Mouse (Mus musculus): ENCODE measurements around the gene Pxmp4.

The Pxmp4 gene

DNA sequence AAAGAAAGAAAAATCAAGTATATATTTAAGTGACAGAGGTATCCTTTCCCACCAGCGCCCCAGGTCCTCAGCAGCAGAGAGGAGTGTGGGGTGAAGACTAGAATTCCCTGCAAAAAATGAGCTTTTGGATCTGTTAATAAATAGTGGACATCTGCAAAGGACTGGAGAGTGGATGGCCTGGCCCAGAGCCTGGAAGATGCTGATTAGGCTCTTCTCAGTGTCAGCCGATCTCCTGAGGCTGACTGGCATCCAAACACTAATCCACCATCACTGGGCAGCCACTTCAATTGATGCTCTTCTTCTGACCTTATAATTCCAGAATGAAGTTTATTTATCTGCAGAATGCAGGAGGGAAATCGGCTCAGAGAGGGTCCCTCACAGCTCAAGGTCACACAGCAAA, 30.5 kb downstream of the Pxmp4 start:
- no peak for DNase-seq (ENCODE audit: low read depth, low spot score)

DNA sequence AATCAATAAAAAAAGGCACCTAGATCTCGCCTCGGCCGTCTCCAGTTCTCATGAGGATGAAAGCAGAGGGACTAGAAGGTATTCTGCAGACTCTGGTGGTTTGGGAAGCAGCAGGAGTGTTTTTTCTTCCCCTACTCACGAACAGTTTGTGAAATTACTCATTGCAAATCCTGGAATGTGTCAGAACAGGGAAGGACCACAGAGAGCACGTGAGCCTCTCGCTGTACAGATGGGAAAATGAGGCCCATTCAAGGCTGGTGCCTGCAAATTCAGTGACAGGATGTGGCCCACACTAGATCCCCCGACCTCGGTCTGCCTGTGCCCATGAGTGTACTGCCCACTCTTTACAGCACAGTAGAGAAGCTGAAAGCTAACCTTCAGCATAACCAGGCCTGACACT, 31.5 kb downstream of the Pxmp4 start:
- DNase-seq (ENCODE audit: low read depth, low spot score) = no peak

DNA sequence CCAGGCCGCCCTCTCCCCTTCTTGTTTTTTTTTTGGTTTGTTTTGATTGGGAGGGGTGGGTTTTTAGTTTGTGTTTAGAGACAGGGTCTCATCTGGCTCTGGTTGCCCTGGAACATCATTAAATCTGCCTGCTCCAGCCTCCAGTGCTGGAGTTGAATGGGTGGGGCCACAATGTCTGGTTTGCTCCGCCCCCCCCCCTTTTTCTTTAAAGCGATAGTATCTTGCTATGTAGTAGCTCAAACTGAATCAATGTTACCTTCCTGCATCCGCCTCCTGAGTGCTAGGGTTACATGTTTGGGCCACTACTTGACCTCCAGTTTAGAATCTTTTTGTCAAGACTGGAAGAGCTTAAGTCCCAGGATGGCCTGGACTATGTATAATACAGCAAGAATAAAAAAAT, 32.2 kb downstream of the Pxmp4 start:
- DNase-seq (ENCODE audit: low read depth, low spot score) = no peak

DNA sequence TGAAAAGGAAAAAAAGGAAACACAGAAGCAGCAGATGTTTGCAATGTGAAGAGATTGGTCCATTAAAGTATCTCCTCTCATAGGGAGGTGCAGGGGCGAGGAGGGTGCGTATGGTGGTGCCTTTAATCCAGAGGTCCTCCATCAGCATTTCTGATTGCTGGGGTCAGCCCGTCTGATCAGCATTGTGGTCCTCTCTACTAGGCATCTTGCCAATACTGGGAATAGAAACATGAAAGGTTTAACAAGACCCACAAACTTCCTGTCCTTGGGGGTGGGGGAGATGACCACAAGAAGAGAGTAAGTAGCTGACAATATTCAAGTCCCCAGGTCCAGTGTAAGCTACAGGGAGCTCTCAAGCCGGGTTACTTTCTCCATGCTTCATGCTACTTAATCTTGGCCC, 32.8 kb downstream of the Pxmp4 start:
- DNase-seq (ENCODE audit: low read depth, low spot score) = no peak

DNA sequence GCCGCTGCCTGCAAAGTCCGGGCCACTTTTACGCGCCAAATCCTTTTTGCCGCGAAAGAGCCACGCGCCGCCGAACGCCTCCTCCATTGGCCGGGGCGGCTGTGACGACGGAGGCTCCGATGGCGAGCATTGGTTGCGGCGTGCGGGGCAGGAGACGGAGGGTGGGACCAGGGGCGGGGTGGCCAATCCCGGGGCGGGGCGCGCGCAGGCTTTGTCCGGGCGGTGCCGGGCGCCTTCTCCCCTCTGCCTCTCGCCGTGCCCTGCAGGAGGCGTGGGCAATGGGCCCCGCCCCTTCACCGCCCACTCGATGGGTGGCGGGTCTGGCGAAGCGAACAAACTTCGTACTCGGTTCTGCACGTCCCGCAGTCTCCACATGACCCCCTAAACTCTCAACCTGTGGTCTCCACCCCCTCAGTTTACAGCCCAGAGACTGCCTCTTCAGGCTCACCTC, 33.6 kb downstream of the Pxmp4 start, which contains the start of gene E2f1:
Gene E2f1, minus strand, starts transcription at position 57 of the 451 bp plus-strand sequence.
- peak; percentile 96 for DNase-seq (ENCODE audit: low read depth, low spot score)

DNA sequence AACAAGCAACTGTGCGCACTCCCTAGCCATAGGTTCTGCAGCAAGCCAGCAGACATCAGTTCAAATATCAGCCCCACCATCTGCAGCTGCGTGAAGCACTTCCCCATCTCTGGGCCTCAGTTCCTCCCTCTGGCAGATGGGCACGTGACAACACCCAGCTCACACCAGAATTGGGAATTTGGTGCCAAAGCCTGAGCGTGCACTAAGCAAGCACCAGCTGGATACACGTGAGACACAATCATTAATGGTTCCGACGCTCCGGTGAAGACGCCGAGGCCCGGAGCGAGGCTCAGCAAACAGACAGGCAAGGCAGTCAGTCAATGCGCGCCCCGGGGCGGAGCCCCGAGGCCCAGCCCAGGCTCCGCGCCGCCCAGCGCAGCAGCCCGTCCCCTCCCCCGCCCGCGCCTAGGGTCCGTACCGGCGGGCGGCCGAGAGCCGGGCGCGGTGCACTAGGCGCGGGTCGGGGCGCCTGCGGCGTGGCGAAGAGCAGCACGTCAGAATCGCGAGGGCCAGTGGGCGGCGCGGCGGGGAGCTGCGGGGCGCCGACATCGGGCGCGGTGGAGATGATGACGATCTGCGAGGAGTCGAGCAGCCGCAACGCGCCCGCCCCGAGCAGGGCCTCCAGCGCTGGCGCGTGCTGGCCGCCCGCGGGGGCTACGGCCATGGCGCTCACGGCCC, 34.3 kb downstream of the Pxmp4 start:
- DNase-seq (ENCODE audit: low read depth, low spot score) = peak; percentile 35

DNA sequence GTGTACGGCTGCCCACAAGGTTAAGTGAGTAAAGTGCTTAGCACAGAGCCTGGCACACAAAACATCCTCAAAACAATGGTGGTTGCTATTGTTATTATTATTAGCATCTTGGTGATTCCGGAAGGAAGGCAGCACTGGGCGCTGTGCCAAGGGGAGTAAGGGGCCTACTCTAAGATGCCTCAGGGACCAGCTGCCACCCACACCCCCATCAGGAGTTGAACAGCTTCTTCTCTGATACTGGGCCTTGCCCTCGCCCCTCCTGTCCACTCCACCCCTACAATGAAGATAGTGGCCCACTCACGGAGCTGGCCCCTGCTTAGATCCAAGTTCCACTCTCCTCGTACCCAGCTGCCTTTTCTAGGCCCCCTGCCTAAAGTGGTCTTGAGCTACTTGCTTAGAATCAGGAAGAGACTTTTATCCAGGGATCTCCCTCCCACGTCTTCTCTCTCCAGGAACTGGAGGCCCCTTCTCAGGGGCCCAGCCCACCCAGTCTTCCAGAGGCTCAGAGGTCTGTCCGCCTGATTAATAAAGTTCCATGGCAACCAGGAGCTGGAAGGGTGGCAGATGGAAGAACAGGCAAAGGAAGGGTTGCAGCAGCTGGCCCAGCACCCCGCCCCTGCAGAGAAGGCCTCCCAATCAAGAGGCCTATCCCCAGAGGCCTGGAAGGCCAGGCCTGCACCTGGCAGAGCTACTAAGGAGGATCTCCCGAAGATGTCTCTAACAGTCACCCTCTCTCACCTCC, 35.0 kb downstream of the Pxmp4 start:
- no peak for DNase-seq (ENCODE audit: low read depth, low spot score)

DNA sequence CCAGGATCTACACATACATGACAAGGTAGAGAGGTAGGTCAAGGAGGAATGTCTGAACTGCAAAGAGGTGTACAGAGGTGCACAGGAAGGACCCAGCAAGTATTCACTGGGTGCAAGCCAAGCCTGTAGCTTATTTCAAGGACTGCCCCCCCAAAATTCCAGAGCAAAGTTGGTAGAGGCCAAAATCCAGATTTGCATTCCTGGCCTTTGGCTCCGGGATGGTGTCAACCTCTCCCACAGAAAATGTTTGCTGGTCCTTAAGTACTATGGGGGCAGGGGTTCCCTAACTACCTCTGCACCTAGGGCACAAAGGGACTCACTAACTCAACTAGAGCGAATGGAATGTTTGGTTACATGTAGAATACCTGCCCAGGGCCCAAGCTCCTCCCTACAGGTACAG, 35.7 kb downstream of the Pxmp4 start:
- no peak for DNase-seq (ENCODE audit: low read depth, low spot score)

DNA sequence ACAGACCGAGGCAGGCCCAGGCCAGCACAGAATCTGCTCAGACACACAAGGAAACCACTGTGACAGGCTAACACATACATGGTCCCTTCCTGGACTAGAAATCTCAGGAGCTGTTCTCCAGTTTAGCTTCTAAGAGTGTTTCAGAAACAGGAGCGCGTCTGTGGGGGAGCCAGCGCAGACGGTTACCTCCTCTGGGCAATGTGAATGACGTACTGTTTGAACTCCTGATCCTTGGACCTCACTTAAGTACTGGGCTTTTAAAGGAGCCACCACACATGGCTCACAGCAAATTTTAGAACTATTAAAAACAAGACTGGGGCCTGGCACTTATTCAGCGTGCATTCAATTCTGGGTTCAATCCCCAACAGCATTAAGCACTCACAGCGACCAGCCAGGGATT, 36.9 kb downstream of the Pxmp4 start:
- no peak for DNase-seq (ENCODE audit: low read depth, low spot score)

DNA sequence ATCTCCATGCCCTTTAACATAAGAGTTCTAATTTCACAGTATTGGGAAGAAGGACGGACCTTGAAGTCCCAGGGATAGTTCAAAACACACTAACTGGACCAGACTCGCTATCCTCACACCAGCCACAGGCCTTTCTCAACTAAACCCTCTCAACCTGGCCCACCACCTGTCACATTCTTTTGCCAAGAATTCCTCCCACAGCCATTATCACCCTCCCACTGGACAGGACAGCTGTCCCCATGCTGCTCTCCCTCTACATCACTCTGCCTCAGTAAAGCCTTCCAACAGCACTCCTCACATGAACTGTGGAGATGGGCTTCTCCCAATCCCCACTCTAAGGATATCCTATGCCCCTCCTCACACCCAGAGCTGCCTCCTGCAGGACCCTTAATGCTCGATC, 37.9 kb downstream of the Pxmp4 start:
- no peak for DNase-seq (ENCODE audit: low read depth, low spot score)

DNA sequence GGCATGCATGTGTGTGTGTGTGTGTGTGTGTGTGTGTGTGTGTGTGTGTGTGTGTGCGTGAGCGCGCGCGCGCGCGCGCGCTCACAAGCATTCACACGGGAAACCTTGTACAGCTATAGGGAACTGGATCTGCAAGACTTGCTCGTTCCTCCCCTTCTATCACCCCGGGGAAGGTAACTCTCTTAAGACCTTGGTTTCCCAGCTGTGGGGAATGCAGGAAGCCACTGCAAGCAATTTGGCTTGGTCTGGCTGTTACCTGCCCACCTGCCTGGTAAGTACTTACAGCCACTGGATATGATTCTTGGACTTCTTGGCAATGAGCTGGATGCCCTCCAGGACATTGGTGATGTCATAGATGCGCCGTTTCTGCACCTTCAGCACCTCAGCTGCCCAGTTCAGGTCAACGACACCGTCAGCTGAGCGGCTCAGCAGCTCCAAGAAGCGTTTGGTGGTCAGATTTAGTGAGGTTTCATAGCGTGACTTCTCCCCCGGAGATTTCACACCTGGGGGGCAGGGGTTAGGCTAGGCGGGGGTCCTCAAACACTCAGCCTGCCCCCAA, 39.8 kb downstream of the Pxmp4 start:
- no peak for DNase-seq (ENCODE audit: low read depth, low spot score)

DNA sequence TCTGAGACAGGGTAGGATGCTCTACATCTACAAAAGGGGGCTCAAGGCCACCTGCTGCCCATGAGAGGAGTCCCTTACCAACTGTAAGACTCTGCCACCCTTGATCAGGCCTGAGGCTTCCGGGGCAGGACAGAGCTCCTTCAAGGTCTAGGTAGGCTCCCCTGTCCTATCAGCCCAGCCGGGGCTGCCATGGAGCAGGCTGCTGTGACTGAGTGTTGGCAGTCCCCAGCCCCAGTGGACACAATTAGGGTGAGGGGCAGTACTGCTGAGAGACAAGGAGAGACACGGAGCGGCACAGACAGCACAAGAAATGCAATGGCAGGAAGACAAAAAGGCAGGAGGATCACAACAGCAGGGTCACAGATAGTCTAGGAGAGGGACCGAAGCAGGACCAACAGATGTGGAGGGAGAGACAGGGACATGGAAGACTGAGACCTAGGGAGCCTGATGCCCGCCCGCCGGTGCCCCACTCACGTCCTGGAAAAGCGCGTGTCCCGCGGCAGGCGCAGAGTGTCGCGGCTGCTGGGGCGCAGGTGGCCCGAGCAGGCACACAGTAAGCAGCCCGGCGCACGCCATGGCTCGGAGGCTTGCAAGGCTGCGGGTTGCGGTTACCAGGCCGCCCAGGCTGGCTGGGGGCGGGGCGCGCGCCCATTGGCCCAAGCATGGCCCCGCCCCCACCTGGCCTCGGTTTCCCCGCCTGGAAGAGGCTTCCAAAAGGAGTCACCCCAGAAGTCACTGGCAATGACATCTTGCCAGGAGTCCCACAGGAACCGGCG, 45.1 kb downstream of the Pxmp4 start, which contains the start of gene Necab3:
Gene Necab3, minus strand, starts transcription at position 627 of the 776 bp plus-strand sequence.
- DNase-seq (ENCODE audit: low read depth, low spot score) = no peak

DNA sequence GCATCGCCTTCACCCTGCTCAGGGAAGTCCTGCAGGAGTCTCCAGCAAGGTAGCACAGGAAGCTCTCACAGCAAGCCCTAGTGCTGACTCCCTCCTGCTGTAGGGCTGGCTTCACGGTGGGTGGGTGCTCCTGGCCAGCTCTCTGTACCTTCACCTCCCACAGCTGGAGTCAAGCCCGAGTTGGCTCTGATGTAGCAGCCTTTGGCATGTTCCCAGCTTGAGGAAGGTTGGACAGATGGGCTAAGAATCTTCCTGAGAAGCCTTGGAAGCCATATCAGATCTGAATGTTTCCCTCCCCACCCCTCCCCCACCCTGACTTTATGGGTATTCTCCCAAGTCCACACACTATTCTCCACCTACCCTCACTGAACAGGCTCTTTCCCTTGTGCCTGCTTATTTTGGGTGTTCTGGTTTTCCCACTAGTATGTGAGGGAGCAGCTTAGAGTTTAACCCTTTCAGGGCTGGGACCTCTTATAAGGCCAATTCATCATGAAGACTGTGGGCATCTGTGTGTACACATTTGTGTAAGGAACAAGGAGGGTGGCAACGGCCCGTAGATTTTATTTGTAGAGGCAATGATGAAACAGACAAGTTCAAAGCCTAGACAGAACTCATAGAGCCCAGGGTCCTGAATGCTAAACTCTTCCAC, 46.2 kb downstream of the Pxmp4 start:
- no peak for DNase-seq (ENCODE audit: low read depth, low spot score)

DNA sequence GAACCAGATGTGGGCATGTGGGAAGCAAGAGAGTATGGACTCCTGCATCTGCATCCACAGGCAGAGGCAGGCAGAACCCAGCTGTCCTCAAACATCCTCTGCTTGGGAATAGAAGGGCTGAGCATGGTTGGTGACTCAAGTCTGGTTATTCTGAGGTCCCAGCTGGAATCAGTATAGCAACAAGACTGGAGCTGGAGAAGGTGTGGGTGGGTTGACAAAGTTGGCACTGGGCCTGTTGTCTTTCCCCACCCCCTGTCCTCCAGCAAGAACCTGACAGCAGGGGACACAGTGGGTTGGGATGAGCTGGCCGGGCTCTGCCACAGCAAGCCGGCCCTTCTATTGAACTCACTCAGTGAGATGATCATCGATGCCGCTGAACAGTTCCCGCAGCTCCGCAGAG, 48.3 kb downstream of the Pxmp4 start:
- no peak for DNase-seq (ENCODE audit: low read depth, low spot score)

DNA sequence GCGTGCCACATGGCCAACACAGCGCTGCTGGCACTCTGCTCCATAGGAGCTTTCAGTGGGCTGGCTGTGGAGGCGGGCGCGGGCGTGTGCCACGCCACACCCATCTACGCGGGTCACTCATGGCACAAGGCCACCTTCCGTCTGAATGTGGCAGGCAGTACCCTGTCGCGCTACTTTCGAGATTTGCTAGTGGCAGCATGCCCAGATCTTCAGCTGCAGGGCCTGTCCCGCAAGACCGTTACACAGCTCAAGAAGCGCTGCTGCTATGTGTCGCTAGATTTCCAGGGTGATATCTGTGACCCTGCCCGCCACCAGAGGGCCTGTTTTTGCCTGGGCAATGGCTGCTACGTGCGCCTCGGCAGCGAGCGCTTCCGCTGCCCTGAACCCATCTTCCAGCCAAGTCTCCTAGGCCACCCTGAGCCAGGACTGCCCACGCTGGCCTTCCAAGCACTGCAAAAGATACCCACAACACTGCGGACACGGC, 51.0 kb downstream of the Pxmp4 start:
- peak; percentile 36 for DNase-seq (ENCODE audit: low read depth, low spot score)

DNA sequence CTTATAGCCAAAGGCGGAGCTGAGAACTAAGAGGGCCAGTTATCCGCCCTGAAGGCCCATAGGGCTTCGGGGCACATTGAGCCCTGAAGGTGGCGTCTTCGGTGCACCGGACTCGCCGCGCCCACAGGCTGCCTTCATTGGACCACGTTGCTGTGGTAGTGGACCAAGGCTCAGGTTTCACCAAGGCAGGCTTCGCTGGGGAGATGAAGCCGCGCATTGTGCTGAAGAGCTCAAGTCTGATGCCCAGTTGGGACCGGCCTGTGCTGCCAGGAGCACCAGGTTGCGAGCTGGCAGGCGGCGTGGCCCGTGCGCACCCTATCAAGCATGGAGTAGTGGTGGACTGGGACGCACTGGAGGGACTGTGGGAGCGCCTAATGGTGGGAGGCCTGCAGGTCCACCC, 51.6 kb downstream of the Pxmp4 start:
- DNase-seq (ENCODE audit: low read depth, low spot score) = peak; percentile 37

DNA sequence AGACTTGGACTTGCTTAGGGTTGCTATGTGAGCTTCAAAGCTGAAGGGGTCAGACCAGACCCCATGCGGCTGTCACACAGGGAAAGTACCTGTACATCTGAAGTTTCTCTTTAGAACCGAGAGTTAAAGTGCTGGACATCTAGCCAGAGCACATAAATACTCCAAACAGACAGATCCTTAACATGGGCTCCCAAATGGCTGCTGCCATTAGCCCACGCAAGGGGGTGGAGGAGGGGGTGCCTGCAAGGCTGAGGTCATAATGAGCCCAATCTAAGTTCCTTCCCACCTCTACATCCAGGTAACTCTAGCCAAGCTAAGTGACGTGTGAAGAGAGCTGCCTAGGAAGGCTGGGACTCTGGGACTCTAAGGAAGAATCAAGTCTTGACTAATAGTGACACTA, 52.0 kb downstream of the Pxmp4 start, which contains the start of gene Actl10:
Gene Actl10, plus strand, starts transcription at position 301 of the 400 bp plus-strand sequence.
- DNase-seq (ENCODE audit: low read depth, low spot score) = no peak

DNA sequence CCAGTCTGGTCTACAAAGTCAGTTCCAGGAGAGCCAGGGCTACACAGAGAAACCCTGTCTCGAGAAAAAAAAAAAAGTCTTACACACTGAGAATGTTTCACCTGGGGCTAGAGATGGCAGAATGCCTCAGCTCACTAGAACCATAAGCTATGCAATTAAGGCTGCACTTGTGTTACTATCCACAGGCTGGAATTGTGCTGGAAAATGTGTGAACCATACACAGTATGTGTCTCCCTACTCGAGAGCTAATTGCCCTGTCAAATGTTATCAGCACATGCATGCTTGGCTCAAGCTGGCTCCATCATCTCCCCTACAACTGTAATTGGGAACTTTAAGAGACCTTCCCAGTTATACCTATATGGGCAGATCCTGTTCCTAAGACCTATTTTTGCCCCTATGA, 52.6 kb downstream of the Pxmp4 start:
- no peak for DNase-seq (ENCODE audit: low read depth, low spot score)

DNA sequence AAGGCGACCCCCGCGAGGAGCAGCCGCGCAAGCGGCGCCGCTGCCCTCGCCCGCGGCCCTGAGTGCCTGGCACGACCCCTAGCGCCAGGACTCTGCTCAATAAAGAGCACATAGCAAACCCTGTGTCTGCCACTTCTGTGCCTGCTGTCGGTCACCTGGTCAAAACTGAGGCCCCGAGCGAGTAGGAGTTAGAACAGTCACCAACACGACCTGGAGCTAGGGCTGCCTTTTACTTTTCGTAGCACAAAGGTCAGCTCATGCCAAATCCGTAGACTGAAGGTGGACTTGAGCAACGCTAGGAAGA, 53.7 kb downstream of the Pxmp4 start:
- DNase-seq (ENCODE audit: low read depth, low spot score) = no peak

DNA sequence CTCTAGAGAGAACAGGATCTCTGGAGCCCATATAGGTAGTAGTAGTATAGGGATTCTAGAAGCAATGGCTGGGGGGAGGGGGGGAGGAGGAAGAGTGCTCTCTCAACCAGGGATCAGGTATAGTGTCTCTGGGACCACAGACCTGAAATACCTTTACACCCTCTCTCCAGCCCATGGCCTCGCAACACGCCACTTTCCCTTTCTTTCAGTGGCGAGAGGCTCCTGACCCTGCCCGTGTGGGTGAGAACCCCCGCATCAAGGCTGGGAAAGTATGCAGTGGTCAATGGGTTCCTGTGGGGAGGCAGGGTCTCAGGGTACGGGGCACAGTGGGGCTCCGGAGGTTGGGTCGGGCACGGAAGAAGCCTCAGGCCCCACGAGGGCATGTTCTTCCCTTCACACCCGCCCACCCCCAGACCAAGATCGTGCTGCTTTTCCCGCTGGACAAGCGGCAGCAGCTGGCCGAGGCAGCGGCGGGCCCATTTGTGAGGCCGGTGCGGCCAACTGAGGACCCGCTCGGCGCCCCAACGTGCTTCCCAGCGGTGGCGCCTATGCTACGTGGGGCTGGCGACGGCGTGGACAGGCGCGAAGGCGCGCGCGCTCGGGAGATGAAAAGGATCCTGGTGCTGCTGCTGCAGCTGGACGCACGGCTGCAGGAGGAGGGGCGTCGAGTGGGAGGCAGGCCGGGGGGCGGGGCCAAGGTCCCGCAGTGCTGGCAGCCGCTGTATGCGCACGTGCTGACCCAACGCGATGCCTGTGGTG, 54.2 kb downstream of the Pxmp4 start:
- peak; percentile 76 for DNase-seq (ENCODE audit: low read depth, low spot score)

DNA sequence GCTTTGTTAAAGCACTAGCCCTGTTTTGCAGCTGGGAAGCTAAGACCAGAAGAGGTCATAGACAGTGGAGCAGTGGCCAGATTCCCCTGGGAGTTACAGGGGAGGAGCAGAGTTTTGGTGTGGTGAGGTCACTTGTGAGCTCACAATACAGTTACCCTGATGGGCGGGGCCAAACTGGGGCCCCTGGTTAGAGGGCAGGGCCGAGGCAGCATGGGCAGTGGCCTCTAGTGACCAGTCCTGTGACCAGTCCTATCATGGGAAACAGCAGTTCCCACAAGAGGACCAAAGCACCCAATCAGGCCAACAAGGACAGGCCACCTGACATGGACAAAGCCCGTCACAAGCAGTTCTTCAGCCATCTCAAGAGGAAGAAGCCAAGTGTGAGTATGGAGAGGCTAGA, 54.8 kb downstream of the Pxmp4 start:
- DNase-seq (ENCODE audit: low read depth, low spot score) = no peak
